Mouse (Mus musculus) midbrain, embryonic 13.5 days (tissue): ENCODE data around the gene Gm11568. TPM values are rescaled to one million over a fixed set of nuclear protein-coding genes. Genes with fewer than 3 reads are reported as not detected.
"Not testable (repeated sequence)": the region's sequence is repeated elsewhere in the genome, so short reads cannot be mapped to it uniquely, and the experiment has no call there.

Experiments used
- ATAC-seq: fragments of 200-750 bp; cut with Nextera tagmentation; 2 replicates; pipeline ENCODE4 v1.8.0; 2017; ENCODE audit warnings: mild to moderate bottlenecking, moderate TSS enrichment, moderate library complexity
- H3K27ac ChIP-seq: fragments of 300-500 bp; sonication (generic); 2 replicates; pipeline ENCODE4 v1.5.1; 2015; ENCODE audit warnings: inconsistent platforms, mild to moderate bottlenecking, moderate library complexity
- H3K27me3 ChIP-seq: fragments of 300-500 bp; sonication (generic); 2 replicates; pipeline ENCODE4 v1.6.1; 2015; ENCODE audit warnings: mild to moderate bottlenecking, inconsistent platforms
- H3K36me3 ChIP-seq: fragments of 300-500 bp; sonication (generic); 2 replicates; pipeline ENCODE4 v1.6.1; 2015; ENCODE audit warnings: mild to moderate bottlenecking, inconsistent platforms
- H3K4me1 ChIP-seq: fragments of 300-500 bp; sonication (generic); replicated peaks from 2 replicates; pipeline ENCODE4 v1.6.1; 2015; ENCODE audit warnings: inconsistent platforms
- H3K4me2 ChIP-seq: fragments of 300-500 bp; sonication (generic); replicated peaks from 2 replicates; pipeline ENCODE4 v1.6.1; 2015; ENCODE audit warnings: moderate library complexity, mild to moderate bottlenecking, inconsistent platforms
- H3K4me3 ChIP-seq: fragments of 300-500 bp; sonication (generic); replicated peaks from 2 replicates; pipeline ENCODE4 v1.5.1; 2015; ENCODE audit warnings: mild to moderate bottlenecking, inconsistent platforms
- H3K9ac ChIP-seq: fragments of 300-500 bp; sonication (generic); replicated peaks from 2 replicates; pipeline ENCODE4 v1.6.1; 2015; ENCODE audit warnings: mild to moderate bottlenecking, inconsistent platforms
- H3K9me3 ChIP-seq: fragments of 300-500 bp; sonication (generic); 2 replicates; pipeline ENCODE4 v1.6.1; 2016; ENCODE audit warnings: mild to moderate bottlenecking, inconsistent platforms
- WGBS: fragments of 180-500 bp; shearing (Covaris S2); methylation state at CpG from one replicate; pipeline ENCODE4 v1.1.7; 2015; 5-methylcytosine and 5-hydroxymethylcytosine counted together
- polyA plus RNA-seq: library from polyadenylated mRNA; unstranded; fragments of >200 nt; fragmentation: Nextera tagmentation; extraction: Ambion mirVana; gene quantifications from 2 replicates; pipeline ENCODE4 v1.2.1, GENCODE M21; 2015

The Gm11568 gene
- not detected in 2 replicates for polyA plus RNA-seq

DNA sequence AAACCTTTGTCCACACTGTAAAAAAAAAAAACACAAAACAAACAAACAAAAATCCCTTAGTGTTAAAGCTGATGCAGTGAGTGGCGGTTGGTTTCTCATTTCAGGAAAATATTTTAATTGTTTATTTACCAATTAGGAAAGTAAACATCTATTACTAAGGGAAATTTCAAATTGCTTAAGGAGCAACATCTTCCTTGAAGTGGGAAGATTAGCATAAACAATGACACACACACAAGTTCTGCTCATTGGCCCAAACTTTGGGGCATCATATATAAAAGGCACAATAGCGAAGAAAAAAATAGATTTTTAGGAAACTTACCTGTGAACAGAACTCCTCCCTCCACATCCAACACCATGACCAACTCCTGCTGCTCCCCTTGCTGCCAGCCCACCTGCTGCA, at the start of gene Gm11568:
TSS of gene Gm11568 (plus strand) at position 301 of the 400 bp plus-strand sequence.
- Histone ChIP-seq H3K4me2 (no peak within 1 kb of the TSS), H3K27me3 (no peaks in the 10 kb centered on the region), H3K27ac (no peak within 1 kb of the TSS), H3K9ac (no peak within 1 kb of the TSS), H3K36me3 (no peaks in the 10 kb centered on the region), H3K9me3 (no peaks in the 10 kb centered on the region), H3K4me1 (peaks cover 5% of the 10 kb centered on the region; the same call in 1 of the 2 replicates), H3K4me3 (no peak within 1 kb of the TSS)
- ATAC-seq, result no peak
- 80% methylated on average over 2 of the region's 2 CpGs for WGBS

DNA sequence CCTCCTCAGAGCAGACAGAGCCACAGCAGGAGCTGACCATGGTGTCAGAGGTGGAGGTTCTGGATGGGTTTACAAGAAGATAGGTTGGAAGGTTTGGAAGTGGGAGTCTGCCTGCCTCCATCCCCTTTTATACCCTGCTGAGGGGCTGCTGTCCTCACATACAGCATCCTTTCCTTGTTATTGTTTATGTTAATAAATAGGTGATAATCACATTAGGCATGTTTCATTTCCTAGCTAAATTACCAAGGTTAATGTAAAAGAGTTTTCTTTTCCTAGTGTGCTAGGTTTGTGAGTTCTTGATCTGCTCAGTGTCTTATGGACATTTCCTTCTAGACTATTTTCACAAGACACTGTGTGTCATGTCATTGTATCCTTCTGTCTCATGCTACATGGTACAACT, 47.9 kb upstream of the Gm11568 start, which contains the start of gene Krtap4-13:
TSS of gene Krtap4-13 (minus strand) at position 101 of the 400 bp plus-strand sequence.
- H3K27me3 ChIP-seq, H3K27ac ChIP-seq, H3K4me2 ChIP-seq, H3K4me3 ChIP-seq, H3K4me1 ChIP-seq, H3K9me3 ChIP-seq, H3K9ac ChIP-seq, ATAC-seq, H3K36me3 ChIP-seq: not testable (repeated sequence)

DNA sequence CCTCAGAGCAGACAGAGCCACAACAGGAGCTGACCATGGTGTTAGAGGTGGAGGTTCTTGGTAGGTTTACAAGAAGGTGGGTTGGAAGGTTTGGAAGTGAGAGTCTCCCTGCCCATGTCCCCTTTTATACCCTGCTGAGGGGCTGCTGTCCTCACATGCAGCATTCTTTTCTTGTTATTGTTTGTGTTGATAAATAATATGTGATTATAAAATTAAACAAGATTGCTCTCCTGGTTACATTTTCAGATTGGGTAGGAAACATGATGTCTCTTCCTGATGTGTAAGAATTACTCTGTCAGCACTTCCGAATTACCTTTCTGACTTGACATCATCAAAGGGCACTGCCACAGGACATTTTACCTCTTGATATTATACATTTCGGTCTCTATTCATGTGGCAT, 42.2 kb upstream of the Gm11568 start, which contains the start of gene Gm11564:
TSS of gene Gm11564 (minus strand) at position 101 of the 400 bp plus-strand sequence.
- H3K27me3 ChIP-seq, H3K36me3 ChIP-seq, H3K9ac ChIP-seq, H3K4me1 ChIP-seq, H3K4me3 ChIP-seq, ATAC-seq, H3K9me3 ChIP-seq, H3K27ac ChIP-seq, H3K4me2 ChIP-seq: not testable (repeated sequence)
- WGBS, result 89% methylated on average over 2 of the region's 2 CpGs

DNA sequence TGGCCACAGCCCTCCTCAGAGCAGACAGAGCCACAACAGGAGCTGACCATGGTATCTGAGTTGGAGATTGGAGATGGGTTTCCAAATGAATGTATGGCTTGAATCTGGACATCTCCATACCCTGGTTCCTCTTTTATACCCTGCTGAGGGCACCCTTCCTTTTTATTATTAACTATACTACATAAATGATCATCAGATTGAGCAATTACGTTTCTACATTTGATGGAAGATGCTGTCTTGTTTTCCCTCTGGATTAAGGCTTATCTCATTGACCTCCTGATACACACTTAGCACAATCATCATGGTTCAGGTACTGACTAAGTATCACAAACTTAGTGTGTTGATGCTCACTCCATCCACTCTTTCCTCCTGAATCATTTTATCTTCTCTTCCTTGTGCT, 19.8 kb upstream of the Gm11568 start, which contains the start of gene 2300003K06Rik:
TSS of gene 2300003K06Rik (minus strand) at position 101 of the 400 bp plus-strand sequence.
- no peak within 1 kb of the TSS for H3K4me2 ChIP-seq
- WGBS, result 88% methylated on average over 1 of the region's 1 CpGs
- no peaks in the 10 kb centered on the region for H3K9me3 ChIP-seq
- H3K27me3 ChIP-seq, result no peaks in the 10 kb centered on the region
- H3K9ac ChIP-seq, result no peak within 1 kb of the TSS
- no peaks in the 10 kb centered on the region for H3K36me3 ChIP-seq
- no peak for ATAC-seq
- H3K27ac ChIP-seq, result no peak within 1 kb of the TSS
- H3K4me1 ChIP-seq, result no peaks in the 10 kb centered on the region
- no peak within 1 kb of the TSS for H3K4me3 ChIP-seq

DNA sequence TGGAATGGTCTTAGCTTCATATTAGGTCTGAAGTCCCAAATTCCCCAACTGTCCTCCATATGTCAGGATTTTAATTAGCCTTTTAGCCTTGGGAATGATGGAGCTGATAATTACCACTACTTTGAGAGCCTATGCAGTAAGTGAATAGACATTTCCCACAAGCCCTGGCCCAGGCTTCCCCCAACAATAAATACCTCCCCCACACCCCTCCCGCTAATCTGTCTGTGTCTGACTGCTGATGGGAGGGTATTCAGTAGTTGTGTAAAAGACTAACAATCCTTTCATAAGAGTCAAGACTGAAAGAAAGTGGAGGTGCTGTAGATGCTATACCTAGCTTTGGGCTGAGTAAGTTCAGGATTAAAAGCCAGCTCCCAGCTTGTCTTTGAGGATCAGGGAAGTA, 15.5 kb upstream of the Gm11568 start:
- ATAC-seq, result no peak
- Histone ChIP-seq H3K27me3 (no peaks in the 10 kb centered on the region), H3K9ac (no peak overlapping the region), H3K4me1 (no peaks in the 10 kb centered on the region), H3K4me3 (no peak overlapping the region), H3K9me3 (no peaks in the 10 kb centered on the region), H3K27ac (no peak overlapping the region), H3K4me2 (no peak overlapping the region), H3K36me3 (no peaks in the 10 kb centered on the region)
- WGBS, result 62% methylated on average over 1 of the region's 1 CpGs

DNA sequence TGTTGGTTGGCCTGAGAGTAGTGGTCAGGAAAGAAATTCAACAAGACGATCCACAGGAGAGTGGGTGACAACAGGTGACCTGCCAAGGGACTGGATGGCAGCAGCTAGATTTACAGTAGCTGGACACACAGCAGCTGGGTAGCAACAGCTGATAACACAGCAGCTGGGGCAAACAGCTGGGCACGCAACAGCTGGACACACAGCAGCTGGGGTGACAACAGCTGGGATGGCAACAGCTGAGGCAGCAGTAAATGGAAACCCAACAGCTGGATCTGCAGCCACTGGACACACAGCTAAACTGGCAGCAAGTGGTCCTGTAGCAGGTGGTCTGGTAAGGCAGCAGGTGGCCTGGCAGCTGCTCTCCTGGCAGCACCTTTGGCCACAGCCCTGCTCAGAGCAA, 11.0 kb upstream of the Gm11568 start:
- Histone ChIP-seq H3K27me3 (no peaks in the 10 kb centered on the region), H3K4me2 (no peak overlapping the region), H3K4me1 (no peaks in the 10 kb centered on the region), H3K4me3 (no peak overlapping the region), H3K36me3 (no peaks in the 10 kb centered on the region), H3K9ac (no peak overlapping the region), H3K27ac (no peak overlapping the region), H3K9me3 (no peaks in the 10 kb centered on the region)
- 92% methylated on average over 2 of the region's 2 CpGs for WGBS
- ATAC-seq, result no peak

DNA sequence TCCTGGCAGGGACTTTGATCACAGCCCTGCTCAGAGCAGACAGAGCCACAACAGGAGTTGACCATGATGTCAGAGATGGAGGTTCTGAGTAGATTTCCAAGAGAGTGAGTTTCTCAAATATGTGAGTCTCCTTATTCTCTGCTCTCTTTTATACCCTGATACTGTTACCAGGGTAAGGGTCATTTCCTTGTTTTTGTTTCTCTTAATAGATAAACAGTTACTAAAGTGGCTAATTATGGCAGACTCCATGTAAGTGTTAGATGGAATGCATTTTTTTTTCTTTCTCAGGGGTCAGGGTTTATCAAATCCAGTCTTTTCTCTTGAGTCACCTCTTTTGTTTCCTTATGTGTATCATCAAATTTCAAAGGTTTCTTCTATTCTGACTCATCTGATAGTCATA, 6.2 kb upstream of the Gm11568 start, which contains the start of gene Krtap4-16:
TSS of gene Krtap4-16 (minus strand) at position 101 of the 400 bp plus-strand sequence.
- Histone ChIP-seq H3K9ac (no peak within 1 kb of the TSS), H3K4me1 (peaks cover 5% of the 10 kb centered on the region; the same call in 1 of the 2 replicates), H3K27me3 (no peaks in the 10 kb centered on the region), H3K4me2 (no peak within 1 kb of the TSS), H3K36me3 (no peaks in the 10 kb centered on the region), H3K9me3 (no peaks in the 10 kb centered on the region), H3K4me3 (no peak within 1 kb of the TSS), H3K27ac (no peak within 1 kb of the TSS)
- ATAC-seq, result no peak

DNA sequence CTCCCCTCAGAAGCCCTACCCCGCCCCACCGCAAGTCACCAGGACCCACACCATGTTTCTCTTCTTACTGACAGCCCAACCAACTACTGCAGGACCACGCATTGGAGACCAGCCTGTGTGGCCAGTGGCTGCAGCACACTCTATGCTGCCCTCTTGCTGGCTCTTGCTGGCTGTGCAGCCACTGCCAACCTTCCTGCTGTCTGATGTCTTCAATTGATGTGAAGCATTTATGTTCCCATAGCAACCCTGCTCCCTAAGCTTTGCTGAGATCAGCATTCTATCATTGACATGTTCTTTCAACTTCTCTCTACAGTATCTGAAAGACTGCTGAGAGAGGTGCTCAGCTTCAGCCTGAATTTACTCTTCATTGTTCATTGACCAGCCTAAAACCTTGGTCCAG, 3.6 kb upstream of the Gm11568 start:
- H3K4me2 ChIP-seq, result no peak overlapping the region
- no peaks in the 10 kb centered on the region for H3K9me3 ChIP-seq
- H3K4me1 ChIP-seq, result peaks cover 5% of the 10 kb centered on the region; the same call in 1 of the 2 replicates
- H3K36me3 ChIP-seq, result no peaks in the 10 kb centered on the region
- no peak overlapping the region for H3K27ac ChIP-seq
- H3K27me3 ChIP-seq, result no peaks in the 10 kb centered on the region
- H3K4me3 ChIP-seq, result no peak overlapping the region
- 63% methylated on average over 3 of the region's 3 CpGs for WGBS
- 0 out of 2 replicates have a peak, but pooled peaks have one; percentile 37 for ATAC-seq
- H3K9ac ChIP-seq, result no peak overlapping the region

DNA sequence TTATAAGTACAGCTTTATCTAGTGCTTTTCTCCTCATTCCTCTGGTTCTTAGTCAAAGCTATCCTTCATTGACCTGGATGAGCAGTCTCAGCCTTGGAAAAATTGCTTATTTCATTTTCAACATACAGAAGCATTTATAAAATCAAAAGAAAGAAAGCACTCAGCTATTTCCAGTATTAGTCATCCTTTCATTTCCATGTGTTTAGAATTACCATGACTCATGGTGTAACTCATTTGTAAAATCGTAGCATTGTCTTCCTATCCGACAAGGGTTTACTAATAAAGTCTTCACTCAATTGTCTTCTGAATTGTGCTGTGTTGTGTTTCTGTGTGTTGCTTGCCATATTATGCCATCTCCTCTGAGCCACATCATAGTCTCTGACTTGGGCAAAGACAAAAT, 1.0 kb downstream of the Gm11568 start:
- no peak overlapping the region for H3K4me3 ChIP-seq
- no peak overlapping the region for H3K9ac ChIP-seq
- H3K27me3 ChIP-seq, result no peaks in the 10 kb centered on the region
- H3K4me1 ChIP-seq, result peaks cover 5% of the 10 kb centered on the region; the same call in 1 of the 2 replicates
- ATAC-seq, result no peak
- H3K9me3 ChIP-seq, result no peaks in the 10 kb centered on the region
- H3K36me3 ChIP-seq, result no peaks in the 10 kb centered on the region
- 83% methylated on average over 2 of the region's 2 CpGs for WGBS
- no peak overlapping the region for H3K27ac ChIP-seq
- no peak overlapping the region for H3K4me2 ChIP-seq

DNA sequence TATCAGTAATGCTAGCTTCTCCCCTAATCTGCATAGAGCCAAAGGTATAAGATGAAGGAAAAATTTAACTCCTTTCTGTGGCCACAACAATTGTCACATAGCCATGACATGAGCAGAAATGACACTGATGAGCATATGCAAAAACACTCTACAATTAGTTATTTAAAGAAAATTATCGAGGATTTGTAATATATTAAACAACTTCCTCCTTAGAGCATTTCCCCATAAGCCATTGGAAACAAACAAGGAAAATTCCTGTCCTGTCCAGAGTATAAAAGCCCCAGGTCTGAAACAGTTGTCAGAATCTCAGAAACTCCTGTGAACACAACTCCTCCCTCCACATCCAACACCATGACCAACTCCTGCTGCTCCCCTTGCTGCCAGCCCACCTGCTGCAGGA, 6.5 kb downstream of the Gm11568 start, which contains the start of gene Gm11559:
TSS of gene Gm11559 (plus strand) at position 301 of the 400 bp plus-strand sequence.
- WGBS, result 74% methylated on average over 1 of the region's 1 CpGs

DNA sequence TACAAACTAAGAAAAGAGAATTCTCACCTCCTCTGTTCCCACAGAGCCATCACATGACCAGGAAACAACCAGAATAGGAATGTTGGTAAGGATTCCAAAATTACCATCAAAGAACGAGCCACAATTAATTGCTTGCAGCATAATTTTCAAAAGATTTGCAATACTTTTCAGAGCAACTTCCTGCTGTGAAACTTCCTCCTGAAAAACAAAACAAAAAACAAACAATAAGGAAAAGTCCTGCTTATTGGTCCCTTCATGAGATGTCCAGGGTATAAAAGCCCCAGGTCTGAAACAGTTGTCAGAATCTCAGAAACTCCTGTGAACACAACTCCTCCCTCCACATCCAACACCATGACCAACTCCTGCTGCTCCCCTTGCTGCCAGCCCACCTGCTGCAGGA, 15.4 kb downstream of the Gm11568 start, which contains the start of gene Krtap9-1:
TSS of gene Krtap9-1 (plus strand) at position 301 of the 400 bp plus-strand sequence.
- H3K4me1 ChIP-seq, H3K4me3 ChIP-seq, H3K27me3 ChIP-seq, H3K9me3 ChIP-seq, H3K36me3 ChIP-seq, H3K9ac ChIP-seq, H3K27ac ChIP-seq, ATAC-seq, H3K4me2 ChIP-seq: not testable (repeated sequence)
- WGBS, result 90% methylated on average over 1 of the region's 1 CpGs

More for the DNA sequence above, 6.5 kb downstream of the Gm11568 start, which contains the start of gene Gm11559:
- H3K4me3 ChIP-seq, H3K36me3 ChIP-seq, H3K27ac ChIP-seq, ATAC-seq, H3K27me3 ChIP-seq, H3K4me1 ChIP-seq, H3K9ac ChIP-seq, H3K4me2 ChIP-seq, H3K9me3 ChIP-seq: not testable (repeated sequence)

DNA sequence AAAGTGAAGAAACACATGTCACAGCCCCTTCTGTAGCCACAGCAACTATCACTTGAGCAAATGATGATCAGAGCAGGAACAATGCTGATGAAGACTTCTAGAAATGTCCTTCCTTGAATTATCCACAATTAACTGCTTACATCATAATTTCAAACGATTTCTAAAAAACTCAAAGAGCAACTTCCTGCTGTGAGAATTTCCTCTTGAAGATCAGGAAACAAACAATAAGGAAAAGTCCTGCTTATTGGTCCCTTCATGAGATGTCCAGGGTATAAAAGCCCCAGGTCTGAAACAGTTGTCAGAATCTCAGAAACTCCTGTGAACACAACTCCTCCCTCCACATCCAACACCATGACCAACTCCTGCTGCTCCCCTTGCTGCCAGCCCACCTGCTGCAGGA, 21.2 kb downstream of the Gm11568 start, which contains the start of gene Gm11567:
TSS of gene Gm11567 (plus strand) at position 301 of the 400 bp plus-strand sequence.
- 51% methylated on average over 1 of the region's 1 CpGs for whole genome bisulfite sequencing
- not testable (repeated sequence) for H3K9ac ChIP-seq, H3K9me3 ChIP-seq, H3K4me1 ChIP-seq, H3K27ac ChIP-seq, ATAC-seq, H3K27me3 ChIP-seq, H3K4me3 ChIP-seq, H3K4me2 ChIP-seq, H3K36me3 ChIP-seq

DNA sequence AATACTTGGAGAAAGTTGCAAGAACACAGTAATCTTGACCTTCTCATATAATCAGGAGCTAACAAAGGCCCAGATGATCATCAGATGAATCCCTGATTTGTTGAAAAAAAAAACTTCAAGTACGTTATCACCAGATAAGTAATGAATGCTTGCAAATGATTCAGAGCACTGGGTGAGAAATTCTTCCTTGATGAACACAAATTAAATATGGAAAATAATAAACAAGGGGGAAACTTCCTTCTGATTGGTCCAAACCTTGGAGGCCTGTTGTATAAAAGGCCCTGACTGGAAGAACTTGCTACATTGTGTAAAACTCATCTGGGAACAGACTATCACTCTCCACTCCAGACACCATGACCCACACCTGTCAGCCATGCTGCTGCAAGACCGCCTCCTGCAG, 49.9 kb downstream of the Gm11568 start, which contains the start of gene Krtap31-1:
TSS of gene Krtap31-1 (plus strand) at position 301 of the 400 bp plus-strand sequence.
- no peaks in the 10 kb centered on the region for H3K27me3 ChIP-seq
- no peaks in the 10 kb centered on the region for H3K36me3 ChIP-seq
- no peak within 1 kb of the TSS for H3K4me2 ChIP-seq
- H3K9ac ChIP-seq, result no peak within 1 kb of the TSS
- no peak within 1 kb of the TSS for H3K4me3 ChIP-seq
- no peaks in the 10 kb centered on the region for H3K9me3 ChIP-seq
- 87% methylated on average over 2 of the region's 2 CpGs for WGBS
- H3K27ac ChIP-seq, result no peak within 1 kb of the TSS
- H3K4me1 ChIP-seq, result no peaks in the 10 kb centered on the region
- ATAC-seq, result no peak
